Mouse (Mus musculus) cerebellum, postnatal 10 days (tissue): Measurements from ENCODE around the gene Gm45716.

Experiments
- DNase-seq, 2 experiments: peaks; one replicate each; pipeline ENCODE4 v3.0.0; 2021; ENCODE audit warnings: mixed read lengths in 2 of 2

Gene Gm45716

DNA sequence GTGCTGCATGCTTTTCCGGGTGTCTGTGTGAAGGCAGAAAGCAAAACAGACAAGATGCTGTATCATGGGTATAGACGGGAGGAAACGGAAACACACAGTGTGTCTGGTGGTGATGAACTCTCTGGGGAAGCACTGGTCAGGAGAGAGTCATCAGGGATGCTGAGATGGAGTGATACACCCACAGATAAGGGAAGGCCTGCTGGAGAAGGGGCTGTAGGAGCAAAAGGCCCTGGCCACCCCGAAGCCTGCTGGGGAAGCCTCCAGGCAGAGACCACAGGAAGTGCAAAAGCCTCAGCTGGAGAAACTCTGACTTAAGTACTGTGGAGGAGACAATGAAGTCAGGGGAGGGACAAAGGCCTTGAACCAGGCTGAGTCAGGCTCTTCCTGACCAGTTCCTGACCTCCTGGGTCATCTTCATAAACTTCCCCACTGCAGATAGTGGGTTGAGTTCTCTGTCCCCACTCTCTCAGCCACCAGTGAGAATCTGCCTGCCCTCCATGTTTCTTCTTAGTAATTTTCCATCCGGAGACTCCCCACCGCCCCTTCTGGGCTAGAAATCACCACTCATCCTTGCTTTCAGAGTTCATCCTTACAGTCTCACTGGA, 99.2 kb downstream of the Gm45716 start:
- no peak for DNase-seq

DNA sequence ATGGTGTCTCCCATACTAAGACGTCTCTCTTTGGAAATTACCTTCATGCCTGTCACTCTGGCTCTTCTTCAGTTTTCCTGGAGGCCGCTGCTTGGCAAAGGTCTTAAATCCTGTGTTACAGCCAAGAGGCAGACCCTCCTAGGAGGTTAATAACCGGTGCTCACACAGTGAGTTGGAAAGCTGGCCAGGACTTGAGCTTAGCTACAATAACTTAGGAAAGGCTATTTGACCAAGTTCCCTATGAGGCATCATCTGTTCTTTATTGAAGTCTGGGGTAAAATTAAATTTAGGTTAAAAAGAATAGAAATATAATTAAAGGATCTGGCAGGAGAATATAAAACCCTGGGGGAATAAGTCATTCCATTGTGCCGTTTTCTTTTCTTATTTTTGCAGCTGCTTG, 103.7 kb downstream of the Gm45716 start:
- peak; percentile 62 to 78 for DNase-seq

DNA sequence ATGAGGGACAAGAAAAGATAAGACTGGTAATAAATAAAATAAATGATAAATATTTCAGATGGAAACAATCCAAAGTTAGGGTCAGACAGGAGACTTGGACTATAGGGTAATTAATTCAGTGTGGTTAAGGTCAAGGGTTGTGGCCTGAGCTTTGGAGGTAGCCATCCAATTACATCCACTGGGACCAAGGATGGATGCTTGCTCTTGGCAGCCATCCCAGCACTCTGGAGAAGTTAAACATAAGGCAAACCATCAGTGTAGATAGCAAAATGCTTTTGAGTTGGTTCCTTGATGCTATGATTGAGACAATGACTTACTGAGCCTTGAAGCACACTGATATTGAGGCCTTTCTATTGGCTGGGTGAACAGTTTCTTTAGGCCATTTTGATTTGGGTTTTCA, 105.3 kb downstream of the Gm45716 start:
- DNase-seq, result no peak

DNA sequence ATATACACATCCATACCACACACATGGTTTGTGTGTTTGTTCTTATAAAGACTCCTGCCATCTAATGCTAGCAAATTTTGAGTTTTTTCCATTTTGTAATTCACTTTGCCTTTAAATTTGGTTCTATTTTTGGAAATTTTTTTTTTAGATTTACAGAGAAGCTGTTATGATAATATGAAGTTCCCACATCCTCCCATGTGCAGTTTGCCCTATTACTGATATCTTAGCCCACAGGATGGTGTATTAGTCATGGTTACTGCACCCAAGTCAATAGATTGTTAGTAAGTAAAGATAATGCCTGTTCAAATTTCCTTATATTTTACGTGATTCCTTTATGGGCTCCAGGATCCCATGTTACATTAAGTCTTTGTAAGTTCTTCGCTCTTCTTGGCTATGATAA, 107.1 kb downstream of the Gm45716 start:
- no peak for DNase-seq
